Mouse (Mus musculus) olfactory bulb, adult 2 months (tissue): ENCODE results near the gene Npsr1.

Experiments
- CTCF ChIP-seq: fragments of 200-500 bp; IDR thresholded peaks from 2 replicates; pipeline ENCODE4 v1.5.1; 2012; ENCODE audit warnings: low read depth, mild to moderate bottlenecking, low read length, moderate library complexity; ENCODE audit not compliant: insufficient read depth
- POLR2A ChIP-seq: fragments of 200-500 bp; IDR thresholded peaks from 2 replicates; pipeline ENCODE4 v1.6.1; 2012; ENCODE audit warnings: mild to moderate bottlenecking, low read depth, low read length, moderate library complexity; ENCODE audit not compliant: insufficient read depth

- TF ChIP-seq CTCF: no peak
- TF ChIP-seq POLR2A: no peak
Observed at GRCm38 (mm10) chr9:24283071-24283470, 185.3 kb downstream of the Npsr1 start.
